Mouse (Mus musculus): Measurements from ENCODE around the gene Trit1. TPM values are rescaled to one million over a fixed set of nuclear protein-coding genes. Genes with fewer than 3 reads are reported as not detected.

Gene Trit1
- polyA plus RNA-seq (2014; fragmentation: Nextera tagmentation; extraction: Ambion mirVana) = 21.6 and 24.4 TPM in 2 replicates

DNA sequence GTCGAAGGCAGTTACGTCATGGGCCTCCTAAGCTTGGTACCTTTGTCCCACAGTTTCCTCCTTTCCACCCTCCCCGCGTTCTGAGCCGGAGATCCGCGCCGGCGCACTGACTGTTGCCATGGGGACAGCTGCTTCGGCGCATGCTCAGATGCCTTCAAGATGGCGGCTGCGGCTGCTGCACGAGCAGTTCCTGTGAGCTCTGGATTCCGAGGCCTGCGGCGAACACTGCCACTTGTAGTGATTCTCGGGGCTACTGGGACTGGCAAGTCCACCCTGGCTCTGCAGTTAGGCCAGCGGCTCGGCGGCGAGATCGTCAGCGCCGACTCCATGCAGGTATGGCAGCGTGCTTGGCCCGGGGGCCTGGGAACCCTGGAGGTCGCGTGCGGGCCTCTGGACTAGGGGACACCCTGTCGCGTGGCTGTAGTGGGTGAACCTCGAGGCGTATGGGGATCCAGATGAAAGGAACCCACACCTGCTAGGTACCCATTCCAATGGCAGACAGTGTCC lies at the start of gene Trit1:
TSS of gene Trit1 (plus strand) at position 147 of the 507 bp plus-strand sequence.
- Histone ChIP-seq H3K9ac (ENCODE audit: low read length) (peak within 1 kb of the TSS; percentile 94), H3K4me3 (ENCODE audit: low read depth, low read length) (peak within 1 kb of the TSS; percentile 87), H3K9me3 (ENCODE audit: control insufficient read depth, low read length) (no peaks in the 10 kb centered on the region), H3K27me3 (ENCODE audit: control insufficient read depth, insufficient read depth, low read length) (no peaks in the 10 kb centered on the region), H3K27ac (ENCODE audit: low read depth, low read length) (peak within 1 kb of the TSS; percentile 96), H3K4me2 (ENCODE audit: low read depth, low read length, severe bottlenecking) (peak within 1 kb of the TSS; percentile 89), H3K4me1 (replicated peaks; ENCODE audit: control insufficient read depth, insufficient read depth, low read length) (peaks cover 28% of the 10 kb centered on the region), H3K36me3 (ENCODE audit: control insufficient read depth, insufficient read depth, low read length) (0 out of 2 replicates have a peak, but pooled peaks cover under 1% of the 10 kb centered on the region)
- DNase-seq (ENCODE audit: low spot score) (peak; percentile 98), ATAC-seq (replicated peaks; ENCODE audit: low FRiP score) (peak; percentile 91)
- under 1% methylated on average over 34 of the region's 34 CpGs for whole genome bisulfite sequencing

DNA sequence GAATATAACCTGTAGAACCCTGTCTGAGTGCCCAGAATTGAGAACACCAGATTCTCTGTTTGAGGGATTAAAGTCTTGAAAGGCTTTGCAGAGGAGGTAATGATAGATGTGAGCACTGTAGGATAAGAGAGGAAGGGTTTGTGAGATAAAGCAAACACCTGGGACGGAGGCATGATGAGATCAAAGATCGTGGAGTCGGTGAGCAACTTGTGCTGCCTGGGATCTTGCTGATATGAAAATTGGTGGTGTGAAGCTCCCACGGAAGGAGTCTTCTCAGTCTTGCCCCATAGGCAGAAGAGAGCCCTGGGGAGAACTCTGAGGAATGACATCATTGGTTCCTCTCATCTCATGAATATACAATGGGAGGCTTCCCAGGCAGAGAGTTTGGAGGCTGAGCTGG lies 48.3 kb upstream of the Trit1 start:
- no peak for DNase-seq (ENCODE audit: low spot score)
- Histone ChIP-seq H3K36me3 (ENCODE audit: control insufficient read depth, insufficient read depth, low read length) (no peaks in the 10 kb centered on the region), H3K4me1 (replicated peaks; ENCODE audit: control insufficient read depth, insufficient read depth, low read length) (no peaks in the 10 kb centered on the region; the same call in 1 of the 2 replicates), H3K9me3 (ENCODE audit: control insufficient read depth, low read length) (no peaks in the 10 kb centered on the region), H3K27ac (ENCODE audit: low read depth, low read length) (no peak overlapping the region), H3K27me3 (ENCODE audit: control insufficient read depth, insufficient read depth, low read length) (no peaks in the 10 kb centered on the region), H3K4me2 (ENCODE audit: low read depth, low read length, severe bottlenecking) (no peak overlapping the region), H3K4me3 (ENCODE audit: low read depth, low read length) (no peak overlapping the region), H3K9ac (ENCODE audit: low read length) (no peak overlapping the region)
- no peak for ATAC-seq (replicated peaks; ENCODE audit: low FRiP score)
- 87% methylated on average over 4 of the region's 4 CpGs for WGBS

DNA sequence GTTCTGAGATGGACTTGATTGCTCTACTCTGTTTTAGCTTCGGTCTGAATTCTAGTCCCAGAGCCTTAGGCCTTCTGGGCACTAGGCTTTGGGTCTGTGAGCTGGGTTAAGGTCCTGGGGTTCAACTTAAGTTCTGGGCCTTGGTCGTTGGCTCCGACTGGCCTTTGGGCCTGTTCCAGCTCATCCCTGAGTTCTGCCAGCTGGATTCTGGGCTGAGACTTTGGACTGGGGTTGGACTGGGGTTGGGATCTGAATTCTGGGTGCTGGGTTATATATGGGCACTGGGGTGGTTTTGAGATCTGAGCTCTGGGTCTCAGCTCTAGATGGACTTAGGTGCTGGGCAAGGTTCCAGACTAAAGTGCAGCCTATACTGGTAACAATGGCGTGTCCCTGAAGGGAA lies 45.2 kb upstream of the Trit1 start:
- Histone ChIP-seq H3K27me3 (ENCODE audit: control insufficient read depth, insufficient read depth, low read length) (no peaks in the 10 kb centered on the region), H3K27ac (ENCODE audit: low read depth, low read length) (no peak overlapping the region), H3K4me2 (ENCODE audit: low read depth, low read length, severe bottlenecking) (no peak overlapping the region), H3K9ac (ENCODE audit: low read length) (no peak overlapping the region), H3K4me3 (ENCODE audit: low read depth, low read length) (no peak overlapping the region), H3K9me3 (ENCODE audit: control insufficient read depth, low read length) (no peaks in the 10 kb centered on the region), H3K36me3 (ENCODE audit: control insufficient read depth, insufficient read depth, low read length) (no peaks in the 10 kb centered on the region), H3K4me1 (replicated peaks; ENCODE audit: control insufficient read depth, insufficient read depth, low read length) (no peaks in the 10 kb centered on the region)
- WGBS = 87% methylated on average over 4 of the region's 4 CpGs
- ATAC-seq (replicated peaks; ENCODE audit: low FRiP score) (no peak), DNase-seq (ENCODE audit: low spot score) (no peak)

DNA sequence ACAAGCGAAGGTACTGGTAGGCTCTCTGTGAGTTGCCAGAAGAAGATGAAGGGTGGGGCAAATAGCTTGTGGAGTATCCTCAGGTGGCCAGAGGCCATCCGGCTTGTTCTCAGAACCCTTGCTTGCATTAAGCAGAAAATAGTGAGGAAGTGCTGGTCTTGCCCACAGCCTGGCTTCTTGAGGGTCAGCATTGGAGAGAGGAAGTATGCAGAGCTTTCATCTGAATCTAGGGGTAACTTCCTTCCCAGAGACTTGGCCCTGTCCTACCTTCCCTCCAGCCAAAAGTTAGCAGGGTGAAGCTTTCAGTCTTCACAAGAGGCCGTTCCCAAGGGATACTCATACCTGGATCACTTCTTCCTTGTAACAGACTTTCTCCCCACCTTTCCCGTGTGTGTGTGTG lies 44.8 kb upstream of the Trit1 start:
- H3K9ac ChIP-seq (ENCODE audit: low read length) = no peak overlapping the region
- ATAC-seq (replicated peaks; ENCODE audit: low FRiP score) (no peak), DNase-seq (ENCODE audit: low spot score) (no peak)
- no peaks in the 10 kb centered on the region for H3K9me3 ChIP-seq (ENCODE audit: control insufficient read depth, low read length)
- H3K4me3 ChIP-seq (ENCODE audit: low read depth, low read length) = no peak overlapping the region
- WGBS = 82% methylated on average over 4 of the region's 4 CpGs
- H3K36me3 ChIP-seq (ENCODE audit: control insufficient read depth, insufficient read depth, low read length) = no peaks in the 10 kb centered on the region
- H3K27me3 ChIP-seq (ENCODE audit: control insufficient read depth, insufficient read depth, low read length) = no peaks in the 10 kb centered on the region
- H3K4me2 ChIP-seq (ENCODE audit: low read depth, low read length, severe bottlenecking) = no peak overlapping the region
- H3K27ac ChIP-seq (ENCODE audit: low read depth, low read length) = no peak overlapping the region
- no peaks in the 10 kb centered on the region for H3K4me1 ChIP-seq (replicated peaks; ENCODE audit: control insufficient read depth, insufficient read depth, low read length)

DNA sequence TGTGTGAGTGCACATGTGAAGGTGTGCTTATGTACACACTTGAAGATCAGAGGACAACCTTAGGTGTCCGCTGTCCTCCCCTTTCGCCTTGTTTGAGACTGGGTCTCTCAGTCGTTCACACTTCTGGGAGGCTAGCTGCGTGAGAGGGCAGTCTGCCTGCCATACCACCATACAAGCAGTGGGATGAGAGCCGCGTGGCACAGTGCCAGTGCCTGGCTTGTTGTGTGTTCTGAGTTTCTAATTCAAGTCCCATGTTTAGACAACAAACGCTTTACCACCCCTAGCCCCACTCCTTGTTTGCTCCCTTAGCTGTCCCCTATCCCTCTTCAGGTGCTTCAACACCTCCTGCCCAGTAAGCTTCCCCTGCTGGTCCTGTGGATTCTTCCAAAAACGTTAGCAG lies 44.3 kb upstream of the Trit1 start:
- no peaks in the 10 kb centered on the region for H3K9me3 ChIP-seq (ENCODE audit: control insufficient read depth, low read length)
- ATAC-seq (replicated peaks; ENCODE audit: low FRiP score) (no peak), DNase-seq (ENCODE audit: low spot score) (no peak)
- no peak overlapping the region for H3K27ac ChIP-seq (ENCODE audit: low read depth, low read length)
- H3K9ac ChIP-seq (ENCODE audit: low read length) = no peak overlapping the region
- H3K36me3 ChIP-seq (ENCODE audit: control insufficient read depth, insufficient read depth, low read length) = no peaks in the 10 kb centered on the region
- no peak overlapping the region for H3K4me2 ChIP-seq (ENCODE audit: low read depth, low read length, severe bottlenecking)
- no peaks in the 10 kb centered on the region for H3K27me3 ChIP-seq (ENCODE audit: control insufficient read depth, insufficient read depth, low read length)
- no peak overlapping the region for H3K4me3 ChIP-seq (ENCODE audit: low read depth, low read length)
- H3K4me1 ChIP-seq (replicated peaks; ENCODE audit: control insufficient read depth, insufficient read depth, low read length) = no peaks in the 10 kb centered on the region
- WGBS = 76% methylated on average over 8 of the region's 8 CpGs

DNA sequence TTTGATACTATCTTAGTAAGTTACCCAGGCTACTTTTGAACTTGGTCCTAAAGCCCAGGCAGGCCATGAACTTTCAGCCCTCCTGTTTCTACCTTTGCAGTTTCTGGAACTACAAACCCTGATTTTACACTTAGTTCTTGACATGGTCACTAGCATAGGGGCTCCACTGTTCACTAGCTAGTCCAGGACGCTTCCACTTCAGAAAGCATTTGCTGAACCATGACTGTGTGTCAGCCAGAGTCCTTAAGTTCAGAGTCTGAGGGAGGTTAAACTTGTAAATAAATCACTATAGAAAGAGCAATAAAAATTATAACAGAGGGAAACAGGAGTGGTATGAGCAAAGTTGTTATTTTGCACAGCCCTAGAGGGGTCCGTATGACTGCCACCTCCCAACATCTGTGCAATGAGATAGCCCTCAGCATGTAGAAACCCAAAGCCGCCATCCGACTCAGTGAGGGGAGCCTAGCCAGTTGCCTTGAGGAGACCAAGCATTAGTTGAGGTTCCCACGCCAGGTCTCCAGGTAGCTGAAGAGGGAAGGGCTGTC lies 41.3 kb upstream of the Trit1 start:
- Histone ChIP-seq H3K4me3 (ENCODE audit: low read depth, low read length) (no peak overlapping the region), H3K4me2 (ENCODE audit: low read depth, low read length, severe bottlenecking) (no peak overlapping the region), H3K9me3 (ENCODE audit: control insufficient read depth, low read length) (no peaks in the 10 kb centered on the region), H3K27me3 (ENCODE audit: control insufficient read depth, insufficient read depth, low read length) (no peaks in the 10 kb centered on the region), H3K36me3 (ENCODE audit: control insufficient read depth, insufficient read depth, low read length) (no peaks in the 10 kb centered on the region), H3K27ac (ENCODE audit: low read depth, low read length) (no peak overlapping the region), H3K4me1 (replicated peaks; ENCODE audit: control insufficient read depth, insufficient read depth, low read length) (no peaks in the 10 kb centered on the region), H3K9ac (ENCODE audit: low read length) (no peak overlapping the region)
- ATAC-seq (replicated peaks; ENCODE audit: low FRiP score) (no peak), DNase-seq (ENCODE audit: low spot score) (no peak)
- 79% methylated on average over 5 of the region's 5 CpGs for WGBS

DNA sequence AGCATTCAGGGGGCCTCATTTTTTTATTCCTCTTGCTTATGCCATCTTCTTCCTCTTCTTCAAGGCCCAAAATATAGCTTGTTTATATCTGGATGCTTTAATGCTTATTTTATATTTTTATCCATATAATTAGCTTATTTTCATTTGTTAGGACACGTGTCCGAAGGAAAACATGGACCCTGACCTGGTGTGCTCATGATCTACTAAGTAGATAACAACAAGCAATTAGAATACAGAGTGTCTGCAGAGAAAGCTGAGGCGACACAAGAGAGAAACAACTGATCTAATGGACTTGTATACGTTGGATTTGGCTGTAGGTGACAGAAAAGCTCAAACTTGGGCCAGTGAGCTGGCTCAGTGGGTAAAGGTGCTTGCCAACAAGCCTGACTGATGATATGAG lies 39.5 kb upstream of the Trit1 start:
- H3K9ac ChIP-seq (ENCODE audit: low read length) = no peak overlapping the region
- H3K4me3 ChIP-seq (ENCODE audit: low read depth, low read length) = no peak overlapping the region
- H3K4me2 ChIP-seq (ENCODE audit: low read depth, low read length, severe bottlenecking) = no peak overlapping the region
- no peaks in the 10 kb centered on the region for H3K4me1 ChIP-seq (replicated peaks; ENCODE audit: control insufficient read depth, insufficient read depth, low read length)
- 76% methylated on average over 4 of the region's 4 CpGs for WGBS
- no peaks in the 10 kb centered on the region for H3K9me3 ChIP-seq (ENCODE audit: control insufficient read depth, low read length)
- no peak for DNase-seq (ENCODE audit: low spot score)
- H3K36me3 ChIP-seq (ENCODE audit: control insufficient read depth, insufficient read depth, low read length) = no peaks in the 10 kb centered on the region
- no peak for ATAC-seq (replicated peaks; ENCODE audit: low FRiP score)
- no peak overlapping the region for H3K27ac ChIP-seq (ENCODE audit: low read depth, low read length)
- H3K27me3 ChIP-seq (ENCODE audit: control insufficient read depth, insufficient read depth, low read length) = no peaks in the 10 kb centered on the region

DNA sequence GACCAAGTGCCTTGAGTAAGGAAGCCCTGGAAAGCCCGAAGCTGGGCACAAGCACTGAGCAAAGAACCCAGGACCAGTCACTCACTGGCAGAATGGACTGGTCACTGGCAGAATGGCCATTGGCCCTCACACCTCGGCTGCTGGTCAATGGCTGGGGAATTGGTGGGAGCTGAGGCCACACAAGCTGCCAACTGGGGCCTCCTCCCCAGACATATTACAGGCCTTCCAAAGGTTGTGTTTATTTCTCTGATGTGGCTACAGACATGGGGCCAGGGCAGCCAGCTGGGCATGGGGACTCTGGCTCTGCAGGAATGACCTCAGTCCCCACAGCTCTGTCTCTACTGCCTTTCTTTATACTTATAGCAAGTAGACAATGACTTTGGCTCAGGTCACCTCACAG lies 37.5 kb upstream of the Trit1 start:
- 80% methylated on average over 2 of the region's 2 CpGs for WGBS
- Histone ChIP-seq H3K9me3 (ENCODE audit: control insufficient read depth, low read length) (no peaks in the 10 kb centered on the region), H3K36me3 (ENCODE audit: control insufficient read depth, insufficient read depth, low read length) (no peaks in the 10 kb centered on the region), H3K4me2 (ENCODE audit: low read depth, low read length, severe bottlenecking) (no peak overlapping the region), H3K9ac (ENCODE audit: low read length) (no peak overlapping the region), H3K27me3 (ENCODE audit: control insufficient read depth, insufficient read depth, low read length) (peaks cover 2% of the 10 kb centered on the region; the same call in 1 of the 2 replicates), H3K4me3 (ENCODE audit: low read depth, low read length) (no peak overlapping the region), H3K4me1 (replicated peaks; ENCODE audit: control insufficient read depth, insufficient read depth, low read length) (peaks cover 2% of the 10 kb centered on the region; the same call in 1 of the 2 replicates), H3K27ac (ENCODE audit: low read depth, low read length) (no peak overlapping the region)
- no peak for DNase-seq (ENCODE audit: low spot score)
- ATAC-seq (replicated peaks; ENCODE audit: low FRiP score) = no peak

DNA sequence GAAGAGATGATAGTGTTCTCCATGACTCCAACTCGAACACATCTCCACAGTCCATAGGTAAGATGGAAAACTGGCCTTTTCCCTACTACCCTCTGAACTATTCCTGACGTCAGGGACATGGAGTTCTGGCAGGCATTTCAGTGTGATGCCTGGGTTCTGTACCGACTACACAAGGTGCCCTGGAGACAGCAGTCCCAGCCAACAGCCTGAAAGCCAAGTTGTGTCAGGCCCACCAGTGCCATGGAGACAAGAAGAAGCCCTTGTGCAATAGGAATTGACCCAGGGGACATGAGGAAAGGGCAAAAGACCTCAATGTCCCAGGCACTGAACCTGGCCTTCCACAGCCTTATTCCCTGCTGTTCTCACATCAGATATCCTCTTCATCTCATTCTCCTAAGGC lies 36.6 kb upstream of the Trit1 start:
- H3K27ac ChIP-seq (ENCODE audit: low read depth, low read length) = no peak overlapping the region
- no peaks in the 10 kb centered on the region for H3K9me3 ChIP-seq (ENCODE audit: control insufficient read depth, low read length)
- H3K4me1 ChIP-seq (replicated peaks; ENCODE audit: control insufficient read depth, insufficient read depth, low read length) = peaks cover 2% of the 10 kb centered on the region; the same call in 1 of the 2 replicates
- WGBS = 76% methylated on average over 3 of the region's 3 CpGs
- no peak overlapping the region for H3K4me3 ChIP-seq (ENCODE audit: low read depth, low read length)
- H3K36me3 ChIP-seq (ENCODE audit: control insufficient read depth, insufficient read depth, low read length) = no peaks in the 10 kb centered on the region
- H3K27me3 ChIP-seq (ENCODE audit: control insufficient read depth, insufficient read depth, low read length) = peaks cover 2% of the 10 kb centered on the region; the same call in 1 of the 2 replicates
- H3K9ac ChIP-seq (ENCODE audit: low read length) = no peak overlapping the region
- no peak for DNase-seq (ENCODE audit: low spot score)
- ATAC-seq (replicated peaks; ENCODE audit: low FRiP score) = no peak
- H3K4me2 ChIP-seq (ENCODE audit: low read depth, low read length, severe bottlenecking) = no peak overlapping the region
